Mouse (Mus musculus) heart, embryonic 10.5 days (tissue): Measurements from ENCODE around the gene Tspo. TPM values are rescaled to one million over a fixed set of nuclear protein-coding genes. Genes with fewer than 3 reads are reported as not detected.

ENCODE experiments used
- DNase-seq: peaks from one replicate; pipeline ENCODE4 v3.0.0-alpha.2; 2017; ENCODE audit warnings: low spot score
- H3K27ac ChIP-seq: fragments of 300-500 bp; sonication (generic); 2 replicates; pipeline ENCODE4 v1.5.1; 2016; ENCODE audit warnings: mild to moderate bottlenecking
- H3K27me3 ChIP-seq: fragments of 300-500 bp; sonication (generic); 2 replicates; pipeline ENCODE4 v1.6.1; 2016; ENCODE audit warnings: mild to moderate bottlenecking; ENCODE audit not compliant: poor library complexity, insufficient read depth, severe bottlenecking
- H3K36me3 ChIP-seq: fragments of 300-500 bp; sonication (generic); 2 replicates; pipeline ENCODE4 v1.6.1; 2016; ENCODE audit warnings: mild to moderate bottlenecking, moderate library complexity
- H3K4me1 ChIP-seq: fragments of 300-500 bp; sonication (generic); 2 replicates; pipeline ENCODE4 v1.6.1; 2016; ENCODE audit warnings: mild to moderate bottlenecking
- H3K4me3 ChIP-seq: fragments of 300-500 bp; sonication (generic); 2 replicates; pipeline ENCODE4 v1.5.1; 2016; ENCODE audit warnings: mild to moderate bottlenecking, moderate library complexity
- H3K9me3 ChIP-seq: fragments of 300-500 bp; sonication (generic); 2 replicates; pipeline ENCODE4 v1.6.1; 2016; ENCODE audit warnings: mild to moderate bottlenecking, moderate library complexity
- WGBS: fragments of 180-500 bp; shearing (Covaris S2); methylation state at CpG from one replicate; pipeline ENCODE4 v1.1.7; 2016; 5-methylcytosine and 5-hydroxymethylcytosine counted together
- polyA plus RNA-seq: library from polyadenylated mRNA; unstranded; fragments of >200 nt; fragmentation: Nextera tagmentation; extraction: Ambion mirVana; gene quantifications from 2 replicates; pipeline ENCODE4 v1.2.1, GENCODE M21; 2016

Gene Tspo
- polyA plus RNA-seq, 1 experiment from 2014 or later, result 97.0 TPM

- Histone ChIP-seq H3K4me1 (peaks cover 12% of the 10 kb centered on the region), H3K4me3 (peak overlapping the region; percentile 97), H3K27me3 (no peaks in the 10 kb centered on the region), H3K27ac (peak overlapping the region; percentile 96), H3K36me3 (peaks cover 28% of the 10 kb centered on the region), H3K9me3 (no peaks in the 10 kb centered on the region)
- DNase-seq, result peak; percentile 95
- WGBS, result under 1% methylated on average over 74 of the region's 74 CpGs
Measured at GRCm38 (mm10) chr15:83555161-83555974, 8.0 kb upstream of the Tspo start.

GRCm38 (mm10) chr15:83560941-83561477, 2.4 kb upstream of the Tspo start:
- Histone ChIP-seq H3K4me3 (no peak overlapping the region), H3K9me3 (no peaks in the 10 kb centered on the region), H3K27ac (no peak overlapping the region), H3K27me3 (0 out of 2 replicates have a peak, but pooled peaks cover 3% of the 10 kb centered on the region), H3K4me1 (peaks cover 23% of the 10 kb centered on the region; the same call in 1 of the 2 replicates), H3K36me3 (no peaks in the 10 kb centered on the region)
- no peak for DNase-seq
- 55% methylated on average over 5 of the region's 5 CpGs for WGBS

- H3K36me3 ChIP-seq, result no peaks in the 10 kb centered on the region
- H3K9me3 ChIP-seq, result no peaks in the 10 kb centered on the region
- H3K4me3 ChIP-seq, result peak overlapping the region; percentile 69
- peak overlapping the region; percentile 87; the same call in 1 of the 2 replicates for H3K27ac ChIP-seq
- WGBS, result 27% methylated on average over 15 of the region's 15 CpGs
- 0 out of 2 replicates have a peak, but pooled peaks cover 3% of the 10 kb centered on the region for H3K27me3 ChIP-seq
- peaks cover 23% of the 10 kb centered on the region; the same call in 1 of the 2 replicates for H3K4me1 ChIP-seq
- no peak for DNase-seq
Measured at GRCm38 (mm10) chr15:83562626-83563270, 644 bp upstream of the Tspo start.

GRCm38 (mm10) chr15:83563857-83564651, 662 bp downstream of the Tspo start:
- Histone ChIP-seq H3K36me3 (no peaks in the 10 kb centered on the region), H3K27me3 (0 out of 2 replicates have a peak, but pooled peaks cover 3% of the 10 kb centered on the region), H3K27ac (peak overlapping the region; percentile 87), H3K4me3 (peak overlapping the region; percentile 69), H3K9me3 (no peaks in the 10 kb centered on the region), H3K4me1 (peaks cover 23% of the 10 kb centered on the region; the same call in 1 of the 2 replicates)
- 2% methylated on average over 27 of the region's 27 CpGs for WGBS
- peak; percentile 87 for DNase-seq

GRCm38 (mm10) chr15:83565434-83565833, 2.0 kb downstream of the Tspo start:
- H3K36me3 ChIP-seq, result no peaks in the 10 kb centered on the region
- peaks cover 23% of the 10 kb centered on the region; the same call in 1 of the 2 replicates for H3K4me1 ChIP-seq
- no peaks in the 10 kb centered on the region for H3K9me3 ChIP-seq
- H3K4me3 ChIP-seq, result no peak overlapping the region
- peak; percentile 84 for DNase-seq
- H3K27ac ChIP-seq, result peak overlapping the region; percentile 42; the same call in 1 of the 2 replicates
- 69% methylated on average over 3 of the region's 3 CpGs for WGBS
- 0 out of 2 replicates have a peak, but pooled peaks cover 3% of the 10 kb centered on the region for H3K27me3 ChIP-seq

- Histone ChIP-seq H3K4me3 (no peak overlapping the region), H3K4me1 (peaks cover 23% of the 10 kb centered on the region; the same call in 1 of the 2 replicates), H3K27me3 (0 out of 2 replicates have a peak, but pooled peaks cover 3% of the 10 kb centered on the region), H3K36me3 (no peaks in the 10 kb centered on the region), H3K27ac (peak overlapping the region; percentile 36; the same call in 1 of the 2 replicates), H3K9me3 (no peaks in the 10 kb centered on the region)
- no peak for DNase-seq
- WGBS, result 75% methylated on average over 5 of the region's 5 CpGs
Measured at GRCm38 (mm10) chr15:83566006-83566405, 2.6 kb downstream of the Tspo start.

- H3K4me3 ChIP-seq, result no peak overlapping the region
- H3K27ac ChIP-seq, result no peak overlapping the region
- peaks cover 23% of the 10 kb centered on the region; the same call in 1 of the 2 replicates for H3K4me1 ChIP-seq
- 84% methylated on average over 3 of the region's 3 CpGs for WGBS
- 0 out of 2 replicates have a peak, but pooled peaks cover 3% of the 10 kb centered on the region for H3K27me3 ChIP-seq
- no peak for DNase-seq
- no peaks in the 10 kb centered on the region for H3K9me3 ChIP-seq
- peaks cover 9% of the 10 kb centered on the region; the same call in 1 of the 2 replicates for H3K36me3 ChIP-seq
Measured at GRCm38 (mm10) chr15:83567728-83568127, 4.3 kb downstream of the Tspo start.

- H3K27me3 ChIP-seq, result 0 out of 2 replicates have a peak, but pooled peaks cover 3% of the 10 kb centered on the region
- peaks cover 10% of the 10 kb centered on the region; the same call in 1 of the 2 replicates for H3K36me3 ChIP-seq
- no peaks in the 10 kb centered on the region for H3K9me3 ChIP-seq
- 91% methylated on average over 5 of the region's 5 CpGs for WGBS
- no peak overlapping the region for H3K4me3 ChIP-seq
- no peak for DNase-seq
- peaks cover 14% of the 10 kb centered on the region; the same call in 1 of the 2 replicates for H3K4me1 ChIP-seq
- H3K27ac ChIP-seq, result no peak overlapping the region
Measured at GRCm38 (mm10) chr15:83568544-83568943, 5.2 kb downstream of the Tspo start.

GRCm38 (mm10) chr15:83569682-83570081, 6.3 kb downstream of the Tspo start:
- 45% methylated on average over 11 of the region's 11 CpGs for WGBS
- Histone ChIP-seq H3K27me3 (0 out of 2 replicates have a peak, but pooled peaks cover 3% of the 10 kb centered on the region), H3K4me3 (no peak overlapping the region), H3K36me3 (peaks cover 22% of the 10 kb centered on the region), H3K27ac (no peak overlapping the region), H3K9me3 (no peaks in the 10 kb centered on the region), H3K4me1 (0 out of 2 replicates have a peak, but pooled peaks cover 7% of the 10 kb centered on the region)
- DNase-seq, result no peak

GRCm38 (mm10) chr15:83570641-83571040, 7.2 kb downstream of the Tspo start:
- no peak overlapping the region for H3K4me3 ChIP-seq
- WGBS, result 67% methylated on average over 2 of the region's 2 CpGs
- H3K4me1 ChIP-seq, result 0 out of 2 replicates have a peak, but pooled peaks cover 4% of the 10 kb centered on the region
- H3K27ac ChIP-seq, result no peak overlapping the region
- H3K9me3 ChIP-seq, result no peaks in the 10 kb centered on the region
- DNase-seq, result no peak
- peaks cover 31% of the 10 kb centered on the region for H3K36me3 ChIP-seq
- H3K27me3 ChIP-seq, result 0 out of 2 replicates have a peak, but pooled peaks cover under 1% of the 10 kb centered on the region

- Histone ChIP-seq H3K4me3 (no peak overlapping the region), H3K27ac (no peak overlapping the region), H3K36me3 (peaks cover 41% of the 10 kb centered on the region), H3K4me1 (no peaks in the 10 kb centered on the region), H3K27me3 (no peaks in the 10 kb centered on the region), H3K9me3 (no peaks in the 10 kb centered on the region)
- WGBS, result 83% methylated on average over 5 of the region's 5 CpGs
- DNase-seq, result no peak
Measured at GRCm38 (mm10) chr15:83571636-83572035, 8.2 kb downstream of the Tspo start.

GRCm38 (mm10) chr15:83572132-83572531, 8.7 kb downstream of the Tspo start:
- WGBS, result 79% methylated on average over 4 of the region's 4 CpGs
- H3K4me1 ChIP-seq, result no peaks in the 10 kb centered on the region
- H3K27ac ChIP-seq, result no peak overlapping the region
- no peaks in the 10 kb centered on the region for H3K27me3 ChIP-seq
- no peak for DNase-seq
- no peak overlapping the region for H3K4me3 ChIP-seq
- H3K36me3 ChIP-seq, result peaks cover 46% of the 10 kb centered on the region
- no peaks in the 10 kb centered on the region for H3K9me3 ChIP-seq
